Mouse (Mus musculus): ENCODE measurements around the gene Jmjd8. TPM values are rescaled to one million over a fixed set of nuclear protein-coding genes. Genes with fewer than 3 reads are reported as not detected.
"Not testable (repeated sequence)": the region's sequence is repeated elsewhere in the genome, so short reads cannot be mapped to it uniquely, and the experiment has no call there.

The Jmjd8 gene
- polyA plus RNA-seq, 1 experiment from 2014 or later: 52.0 TPM

GRCm38 (mm10) chr17:25802825-25803517 lies 25.7 kb upstream of the Jmjd8 start:
- peak; percentile 93 for ATAC-seq
- Histone ChIP-seq H3K4me1 (ENCODE audit: control insufficient read depth, insufficient read depth, low read length) (peaks cover 25% of the 10 kb centered on the region), H3K4me2 (ENCODE audit: low read length) (peak overlapping the region; percentile 37), H3K27ac (ENCODE audit: low read length) (peak overlapping the region; percentile 94), H3K9ac (ENCODE audit: low read depth, low read length) (peak overlapping the region; percentile 43), H3K27me3 (ENCODE audit: control insufficient read depth, insufficient read depth, low read depth, low read length) (no peaks in the 10 kb centered on the region), H3K36me3 (ENCODE audit: control insufficient read depth, insufficient read depth, low read length) (no peaks in the 10 kb centered on the region), H3K9me3 (replicated peaks; ENCODE audit: control insufficient read depth, low read length, poor library complexity, severe bottlenecking) (no peaks in the 10 kb centered on the region), H3K4me3 (ENCODE audit: low read depth, low read length) (no peak overlapping the region)
- 4% methylated on average over 10 of the region's 10 CpGs for WGBS

DNA sequence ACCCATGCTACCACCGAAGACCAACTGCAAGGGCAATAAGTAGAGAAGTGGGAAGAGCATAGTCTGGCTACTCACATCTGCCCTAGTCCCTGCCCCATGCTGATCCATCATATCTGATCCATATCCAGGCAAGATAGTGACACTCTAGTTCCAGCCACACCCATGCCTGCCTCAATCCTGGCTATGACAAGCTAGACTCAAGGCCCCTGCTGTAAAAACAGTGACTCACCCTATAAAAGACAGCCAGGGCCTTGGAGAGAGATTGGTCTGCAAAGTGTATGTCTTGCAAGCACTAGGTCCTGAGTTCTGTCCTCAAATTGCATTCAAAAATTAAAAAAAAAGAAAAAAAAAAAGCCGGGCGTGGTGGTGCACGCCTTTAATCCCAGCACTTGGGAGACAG lies 22.2 kb upstream of the Jmjd8 start:
- Histone ChIP-seq H3K9me3 (replicated peaks; ENCODE audit: control insufficient read depth, low read length, poor library complexity, severe bottlenecking) (no peaks in the 10 kb centered on the region), H3K9ac (ENCODE audit: low read depth, low read length) (no peak overlapping the region), H3K4me1 (ENCODE audit: control insufficient read depth, insufficient read depth, low read length) (peaks cover 41% of the 10 kb centered on the region), H3K36me3 (ENCODE audit: control insufficient read depth, insufficient read depth, low read length) (no peaks in the 10 kb centered on the region), H3K27me3 (ENCODE audit: control insufficient read depth, insufficient read depth, low read depth, low read length) (no peaks in the 10 kb centered on the region), H3K4me3 (ENCODE audit: low read depth, low read length) (no peak overlapping the region), H3K27ac (ENCODE audit: low read length) (no peak overlapping the region), H3K4me2 (ENCODE audit: low read length) (no peak overlapping the region)
- ATAC-seq: no peak
- WGBS: 89% methylated on average over 4 of the region's 4 CpGs

GRCm38 (mm10) chr17:25807452-25807851 lies 21.2 kb upstream of the Jmjd8 start:
- H3K4me3 ChIP-seq (ENCODE audit: low read depth, low read length); H3K36me3 ChIP-seq (ENCODE audit: control insufficient read depth, insufficient read depth, low read length); H3K9ac ChIP-seq (ENCODE audit: low read depth, low read length); H3K27me3 ChIP-seq (ENCODE audit: control insufficient read depth, insufficient read depth, low read depth, low read length); H3K27ac ChIP-seq (ENCODE audit: low read length); ATAC-seq; H3K4me2 ChIP-seq (ENCODE audit: low read length); H3K9me3 ChIP-seq (replicated peaks; ENCODE audit: control insufficient read depth, low read length, poor library complexity, severe bottlenecking): not testable (repeated sequence)
- WGBS: 44% methylated on average over 2 of the region's 2 CpGs
- H3K4me1 ChIP-seq (ENCODE audit: control insufficient read depth, insufficient read depth, low read length): peaks cover 40% of the 10 kb centered on the region

GRCm38 (mm10) chr17:25808028-25808427 lies 20.6 kb upstream of the Jmjd8 start:
- Histone ChIP-seq H3K27ac (ENCODE audit: low read length) (peak overlapping the region; percentile 99), H3K27me3 (ENCODE audit: control insufficient read depth, insufficient read depth, low read depth, low read length) (no peaks in the 10 kb centered on the region), H3K4me1 (ENCODE audit: control insufficient read depth, insufficient read depth, low read length) (peaks cover 40% of the 10 kb centered on the region), H3K9ac (ENCODE audit: low read depth, low read length) (peak overlapping the region; percentile 98), H3K36me3 (ENCODE audit: control insufficient read depth, insufficient read depth, low read length) (no peaks in the 10 kb centered on the region), H3K4me3 (ENCODE audit: low read depth, low read length) (peak overlapping the region; percentile 93), H3K9me3 (replicated peaks; ENCODE audit: control insufficient read depth, low read length, poor library complexity, severe bottlenecking) (no peaks in the 10 kb centered on the region), H3K4me2 (ENCODE audit: low read length) (peak overlapping the region; percentile 100)
- no peak for ATAC-seq
- WGBS: 27% methylated on average over 5 of the region's 5 CpGs

DNA sequence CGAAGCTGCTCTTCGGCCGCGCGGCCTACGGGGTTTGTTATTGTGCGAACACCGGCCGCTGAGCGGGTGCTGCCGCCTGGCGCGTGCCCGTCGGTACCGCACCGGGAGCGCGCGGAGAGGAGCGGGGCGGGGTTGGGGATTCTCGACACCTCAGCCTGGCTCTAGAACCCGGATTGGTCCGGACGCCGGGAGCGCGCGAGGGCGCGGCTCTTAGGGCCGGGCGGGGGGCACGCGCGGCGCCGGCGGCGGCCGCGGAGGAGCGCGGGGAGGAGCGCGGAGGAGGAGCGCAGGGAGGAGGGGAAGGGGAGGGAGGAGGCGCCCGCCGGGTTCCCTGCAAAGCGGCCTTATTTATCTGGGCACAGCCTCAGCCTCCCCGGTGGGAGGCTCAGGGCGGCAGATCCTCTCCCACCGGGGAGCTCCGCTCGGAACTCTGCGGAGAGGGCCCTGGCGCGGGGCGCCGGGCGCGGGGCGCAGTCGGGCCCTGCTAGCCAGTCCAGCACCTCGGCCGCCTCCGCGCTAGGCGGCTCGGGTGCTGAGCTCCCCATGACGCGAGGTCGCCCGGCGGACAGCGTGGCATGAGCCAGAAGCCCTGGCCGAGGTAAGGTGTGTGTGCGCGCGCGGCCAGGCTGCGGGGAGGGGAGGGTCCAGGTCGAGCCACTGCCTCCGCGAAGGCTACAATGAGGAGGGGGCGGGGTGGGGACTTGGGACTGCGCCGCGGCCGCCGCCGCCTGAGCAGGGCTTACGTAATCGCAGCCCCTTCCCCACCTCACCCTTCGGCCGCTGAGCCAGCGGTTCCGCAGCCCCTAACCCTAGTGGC lies 19.7 kb upstream of the Jmjd8 start, which contains the start of gene Fbxl16:
Gene Fbxl16, plus strand, starts transcription at position 297 of the 817 bp plus-strand sequence.
- Histone ChIP-seq H3K27ac (ENCODE audit: low read length) (peak within 1 kb of the TSS; percentile 99), H3K9ac (ENCODE audit: low read depth, low read length) (peak within 1 kb of the TSS; percentile 98), H3K4me1 (ENCODE audit: control insufficient read depth, insufficient read depth, low read length) (peaks cover 36% of the 10 kb centered on the region), H3K4me2 (ENCODE audit: low read length) (peak within 1 kb of the TSS; percentile 100), H3K9me3 (replicated peaks; ENCODE audit: control insufficient read depth, low read length, poor library complexity, severe bottlenecking) (no peaks in the 10 kb centered on the region), H3K27me3 (ENCODE audit: control insufficient read depth, insufficient read depth, low read depth, low read length) (no peaks in the 10 kb centered on the region), H3K4me3 (ENCODE audit: low read depth, low read length) (peak within 1 kb of the TSS; percentile 93), H3K36me3 (ENCODE audit: control insufficient read depth, insufficient read depth, low read length) (no peaks in the 10 kb centered on the region)
- WGBS: under 1% methylated on average over 84 of the region's 100 CpGs
- peak; percentile 85 for ATAC-seq

- H3K36me3 ChIP-seq (ENCODE audit: control insufficient read depth, insufficient read depth, low read length): no peaks in the 10 kb centered on the region
- peak; percentile 52 for ATAC-seq
- peak overlapping the region; percentile 98 for H3K9ac ChIP-seq (ENCODE audit: low read depth, low read length)
- no peaks in the 10 kb centered on the region for H3K9me3 ChIP-seq (replicated peaks; ENCODE audit: control insufficient read depth, low read length, poor library complexity, severe bottlenecking)
- no peaks in the 10 kb centered on the region for H3K27me3 ChIP-seq (ENCODE audit: control insufficient read depth, insufficient read depth, low read depth, low read length)
- peak overlapping the region; percentile 93 for H3K4me3 ChIP-seq (ENCODE audit: low read depth, low read length)
- 2% methylated on average over 24 of the region's 25 CpGs for WGBS
- H3K4me2 ChIP-seq (ENCODE audit: low read length): peak overlapping the region; percentile 100
- peak overlapping the region; percentile 99 for H3K27ac ChIP-seq (ENCODE audit: low read length)
- H3K4me1 ChIP-seq (ENCODE audit: control insufficient read depth, insufficient read depth, low read length): peaks cover 36% of the 10 kb centered on the region
Measured at GRCm38 (mm10) chr17:25809606-25810340, 18.9 kb upstream of the Jmjd8 start.

- Histone ChIP-seq H3K27me3 (ENCODE audit: control insufficient read depth, insufficient read depth, low read depth, low read length) (no peaks in the 10 kb centered on the region), H3K4me2 (ENCODE audit: low read length) (peak overlapping the region; percentile 100), H3K9me3 (replicated peaks; ENCODE audit: control insufficient read depth, low read length, poor library complexity, severe bottlenecking) (no peaks in the 10 kb centered on the region), H3K4me3 (ENCODE audit: low read depth, low read length) (peak overlapping the region; percentile 93; the same call in 1 of the 2 replicates), H3K4me1 (ENCODE audit: control insufficient read depth, insufficient read depth, low read length) (peaks cover 36% of the 10 kb centered on the region), H3K9ac (ENCODE audit: low read depth, low read length) (peak overlapping the region; percentile 98; the same call in 1 of the 2 replicates), H3K36me3 (ENCODE audit: control insufficient read depth, insufficient read depth, low read length) (no peaks in the 10 kb centered on the region), H3K27ac (ENCODE audit: low read length) (no peak overlapping the region)
- WGBS: 74% methylated on average over 4 of the region's 4 CpGs
- ATAC-seq: no peak
Measured at GRCm38 (mm10) chr17:25810890-25811289, 17.8 kb upstream of the Jmjd8 start.

GRCm38 (mm10) chr17:25813471-25813870 lies 15.2 kb upstream of the Jmjd8 start:
- H3K36me3 ChIP-seq (ENCODE audit: control insufficient read depth, insufficient read depth, low read length): peaks cover 15% of the 10 kb centered on the region
- peak overlapping the region; percentile 13; the same call in 1 of the 2 replicates for H3K4me3 ChIP-seq (ENCODE audit: low read depth, low read length)
- peak overlapping the region; percentile 39 for H3K4me2 ChIP-seq (ENCODE audit: low read length)
- peaks cover 8% of the 10 kb centered on the region for H3K27me3 ChIP-seq (ENCODE audit: control insufficient read depth, insufficient read depth, low read depth, low read length)
- no peak for ATAC-seq
- no peaks in the 10 kb centered on the region for H3K9me3 ChIP-seq (replicated peaks; ENCODE audit: control insufficient read depth, low read length, poor library complexity, severe bottlenecking)
- 2% methylated on average over 20 of the region's 20 CpGs for WGBS
- H3K4me1 ChIP-seq (ENCODE audit: control insufficient read depth, insufficient read depth, low read length): peaks cover 30% of the 10 kb centered on the region
- no peak overlapping the region for H3K27ac ChIP-seq (ENCODE audit: low read length)
- peak overlapping the region; percentile 63 for H3K9ac ChIP-seq (ENCODE audit: low read depth, low read length)

All from midbrain, embryonic 16.5 days (tissue).